Mouse (Mus musculus): ENCODE measurements at regions not wholly inside any gene's neighbourhood (a gene's known extent, or its start where the extent isn't known, plus 50 kb on each side); places are given as distances from the start of the nearest gene placed in this dataset.
A peak's percentile ranks its signal among the peaks of the same experiment; 100 is the strongest.

GRCm38 (mm10) chr19:60684417-60684816 is 71.4 kb upstream of the Nanos1 start:
- peak; percentile 59 for DNase-seq (ENCODE audit: low read depth, low spot score)

- DNase-seq (ENCODE audit: low read depth, low spot score) = no peak
Measured at GRCm38 (mm10) chr19:60682283-60682682, 73.5 kb upstream of the Nanos1 start.

- DNase-seq (ENCODE audit: low read depth, low spot score) = peak; percentile 39
Measured at GRCm38 (mm10) chr19:60681481-60681880, 74.3 kb upstream of the Nanos1 start.

- no peak for DNase-seq (ENCODE audit: low read depth, low spot score)
Measured at GRCm38 (mm10) chr19:60678236-60678635, 77.6 kb upstream of the Nanos1 start.

- DNase-seq (ENCODE audit: low read depth, low spot score) = no peak
Measured at GRCm38 (mm10) chr19:60674953-60675472, 80.8 kb upstream of the Nanos1 start.

- DNase-seq (ENCODE audit: low read depth, low spot score) = no peak
Measured at GRCm38 (mm10) chr19:60670781-60671180, 85.0 kb upstream of the Nanos1 start.

GRCm38 (mm10) chr19:60665842-60666241 is 85.0 kb upstream of the Cacul1 start:
- DNase-seq (ENCODE audit: low read depth, low spot score) = peak; percentile 82

- DNase-seq (ENCODE audit: low read depth, low spot score) = no peak
Measured at GRCm38 (mm10) chr19:60651102-60651695, 70.4 kb upstream of the Cacul1 start.

- no peak for DNase-seq (ENCODE audit: low read depth, low spot score)
Measured at GRCm38 (mm10) chr19:60640065-60640464, 59.2 kb upstream of the Cacul1 start.
